Mouse (Mus musculus): Measurements from ENCODE around the gene Elmo1. TPM values are rescaled to one million over a fixed set of nuclear protein-coding genes. Genes with fewer than 3 reads are reported as not detected.

Gene Elmo1
- total RNA-seq, 2 experiments from 2014 or later: 27.9 to 28.3 TPM

DNA sequence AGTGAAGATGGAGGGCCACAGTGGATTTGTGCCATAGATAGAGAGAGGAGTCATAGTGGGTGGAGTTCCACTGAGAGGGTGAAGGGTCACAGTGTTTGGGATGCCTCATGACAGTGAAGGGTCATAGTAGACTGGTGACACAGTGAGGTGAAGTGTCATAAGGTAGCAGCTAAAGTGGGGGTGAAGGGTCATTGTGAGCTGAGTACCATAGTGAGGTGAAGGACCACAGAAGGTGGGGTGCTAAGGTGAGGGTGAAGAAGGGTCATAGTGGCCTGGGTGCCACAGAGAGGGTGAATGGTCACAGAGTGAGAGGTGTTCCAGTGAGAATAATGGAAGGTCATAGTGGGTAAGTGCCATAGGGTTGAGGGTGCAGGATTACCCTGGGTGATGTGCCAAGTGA, 113.8 kb downstream of the Elmo1 start:
- DNase-seq (ENCODE audit: low spot score in 2 of 2): no peak

DNA sequence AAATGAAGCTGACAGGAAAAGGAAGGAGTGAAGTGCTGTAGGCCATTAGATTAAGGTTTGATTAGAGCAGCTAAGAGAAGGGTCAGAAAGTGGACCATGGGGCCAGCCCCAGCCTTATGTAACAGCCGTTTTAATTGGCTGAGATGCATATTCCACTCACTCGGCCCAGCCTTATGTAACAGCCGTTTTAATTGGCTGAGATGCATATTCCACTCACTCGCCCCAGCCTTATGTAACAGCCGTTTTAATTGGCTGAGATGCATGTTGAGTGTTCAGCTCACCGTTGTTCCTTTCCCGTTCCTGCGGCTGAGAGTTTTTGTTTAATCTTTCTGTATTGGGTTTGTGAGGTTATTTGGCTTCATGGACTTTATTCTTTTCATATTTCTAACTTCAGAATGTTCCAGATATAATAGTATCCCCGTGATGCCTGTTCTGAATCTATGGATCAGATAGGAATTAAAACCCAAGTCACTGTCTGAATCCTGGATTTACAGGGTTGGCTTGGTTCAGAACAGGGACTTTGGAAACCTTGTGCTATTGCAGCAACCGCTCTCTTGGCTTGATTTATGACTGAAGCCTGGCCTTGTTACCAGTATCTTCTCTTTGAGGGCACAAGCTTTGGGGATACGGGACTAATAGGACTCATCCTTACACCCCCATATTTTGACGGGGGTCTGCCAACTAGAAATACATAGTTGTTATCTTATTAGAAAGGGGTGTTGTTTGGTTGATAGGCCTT, 114.8 kb downstream of the Elmo1 start:
- DNase-seq (ENCODE audit: low spot score in 2 of 2): no peak

DNA sequence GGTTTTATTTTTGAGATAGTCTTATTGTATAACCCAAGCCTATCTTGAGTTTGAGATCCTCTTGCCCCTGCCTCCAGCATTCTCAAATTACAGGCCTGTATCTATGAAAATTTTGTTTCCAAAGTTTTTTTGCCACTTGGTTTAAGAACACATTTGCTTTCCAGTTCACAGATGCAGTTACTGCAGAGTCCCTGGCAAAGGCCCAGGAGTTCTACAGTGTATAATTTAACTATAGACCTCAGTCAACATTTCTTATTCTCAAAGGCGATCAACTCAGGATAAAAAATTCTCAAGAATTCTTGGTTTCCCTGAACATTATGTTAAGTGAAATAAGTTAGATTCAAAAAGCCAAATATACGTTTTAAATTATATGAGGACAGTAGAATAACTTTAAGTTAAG, 115.3 kb downstream of the Elmo1 start:
- no peak for DNase-seq (ENCODE audit: low spot score in 2 of 2)

DNA sequence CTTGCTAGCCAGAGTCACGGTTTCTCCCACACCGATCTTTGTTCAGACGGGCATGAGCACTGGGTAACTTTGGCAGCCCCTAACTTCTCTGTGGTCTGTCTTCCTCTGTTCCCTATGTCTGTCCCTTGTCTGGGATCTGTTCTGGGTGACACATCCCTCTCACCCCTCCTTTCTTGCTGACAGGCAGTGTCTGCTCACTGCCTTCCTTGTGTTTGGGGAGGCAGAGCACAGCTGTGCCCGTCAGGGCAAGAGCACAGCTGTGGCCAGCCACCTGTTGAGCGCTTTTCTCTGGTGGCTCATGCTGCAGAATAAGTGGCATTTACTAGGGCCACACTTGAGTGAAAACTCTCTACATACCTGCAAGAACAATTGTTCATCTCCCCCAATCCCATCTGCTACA, 116.7 kb downstream of the Elmo1 start:
- DNase-seq (ENCODE audit: low spot score in 2 of 2): peak in 1 of 2 experiments; percentile 23

DNA sequence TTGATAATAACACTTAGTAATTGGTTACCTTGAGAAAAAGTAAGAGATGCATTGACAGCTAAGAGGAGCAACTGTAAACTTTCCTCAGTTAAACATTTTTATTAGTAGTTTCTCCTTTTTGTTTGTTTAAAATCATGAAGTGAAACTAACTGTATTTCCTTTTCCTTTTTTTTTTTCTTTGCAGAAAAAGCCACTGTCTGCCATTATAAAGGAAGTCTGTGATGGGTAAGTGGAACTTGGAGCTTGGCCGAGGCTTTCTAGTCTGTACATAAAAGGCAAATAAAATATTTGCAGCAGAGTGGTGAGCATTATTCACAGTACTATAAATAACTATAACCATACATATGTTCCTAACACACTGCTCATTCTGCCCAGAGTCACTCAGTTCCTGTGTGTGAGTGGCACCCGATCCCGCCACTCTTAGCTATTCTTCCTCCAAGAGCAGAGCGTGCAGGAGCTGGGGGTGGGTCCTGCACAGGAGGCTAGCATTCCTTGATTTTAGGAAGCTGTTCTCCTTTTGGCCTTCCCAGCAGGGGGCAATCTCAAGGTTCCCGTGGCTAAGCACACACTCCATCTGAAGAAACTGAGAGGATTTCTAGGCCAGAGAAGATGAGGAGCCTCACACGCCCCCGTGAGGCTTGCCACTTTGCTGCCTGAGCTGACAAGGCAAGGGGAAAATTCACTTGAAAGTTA, 117.7 kb downstream of the Elmo1 start:
- DNase-seq (ENCODE audit: low spot score in 2 of 2): peak in 1 of 2 experiments; percentile 21

DNA sequence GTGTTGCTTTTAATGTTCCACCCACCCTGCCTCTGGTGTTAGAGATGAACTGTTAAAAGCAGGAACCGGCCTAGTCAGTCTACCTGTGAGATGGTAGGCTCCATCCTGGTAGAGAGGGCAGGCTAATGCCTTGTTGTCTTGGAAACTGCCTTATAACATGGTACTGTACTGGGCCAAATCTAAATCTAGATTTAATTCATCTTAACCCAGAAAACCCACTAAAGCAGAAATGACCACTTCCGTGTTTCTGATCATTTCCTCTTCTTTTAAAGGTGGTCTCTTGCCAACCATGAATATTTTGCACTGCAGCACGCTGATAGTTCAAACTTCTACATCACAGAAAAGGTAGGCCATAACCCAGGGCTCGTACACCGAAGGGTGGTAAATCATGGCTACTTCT, 118.5 kb downstream of the Elmo1 start:
- no peak for DNase-seq (ENCODE audit: low spot score in 2 of 2)

DNA sequence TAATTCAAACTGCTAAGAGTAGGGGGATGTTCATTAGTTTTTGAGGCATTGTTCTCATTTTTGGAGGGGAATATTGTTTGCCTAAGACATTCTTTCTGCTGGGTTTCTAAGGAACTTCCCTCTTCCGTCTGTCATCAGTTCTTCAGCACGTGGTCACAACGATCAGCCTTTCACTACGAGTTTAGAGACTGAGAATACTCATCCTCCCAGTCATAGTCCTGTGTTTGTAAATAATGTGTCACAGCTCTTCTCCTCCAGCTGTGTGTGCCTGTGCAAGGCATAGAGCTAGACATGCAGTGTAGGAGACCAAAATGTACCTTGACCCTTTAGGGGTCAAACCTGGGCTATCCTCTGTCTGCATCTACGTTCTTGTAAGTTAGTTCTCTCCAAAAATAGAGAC, 121.4 kb downstream of the Elmo1 start:
- no peak for DNase-seq (ENCODE audit: low spot score in 2 of 2)

DNA sequence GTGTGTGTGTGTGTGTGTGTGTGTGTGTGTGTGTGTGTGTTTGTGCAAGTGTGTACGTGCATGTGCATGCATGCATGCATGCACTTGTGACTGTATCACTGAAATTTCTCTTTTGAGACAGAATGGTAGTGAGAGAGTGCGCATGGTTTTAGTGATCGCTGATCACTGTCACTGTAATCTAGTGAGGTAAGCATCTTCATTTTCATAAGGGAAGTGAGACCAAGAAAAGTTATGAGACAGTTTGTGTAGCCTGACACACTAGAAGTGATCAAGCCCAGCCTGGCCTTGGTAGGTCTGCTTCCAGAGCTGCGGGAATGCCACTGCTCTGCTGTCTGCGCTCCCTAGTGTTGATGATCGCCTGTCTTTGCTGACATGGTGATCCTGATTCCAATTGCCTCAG, 122.3 kb downstream of the Elmo1 start:
- DNase-seq (ENCODE audit: low spot score in 2 of 2): no peak

DNA sequence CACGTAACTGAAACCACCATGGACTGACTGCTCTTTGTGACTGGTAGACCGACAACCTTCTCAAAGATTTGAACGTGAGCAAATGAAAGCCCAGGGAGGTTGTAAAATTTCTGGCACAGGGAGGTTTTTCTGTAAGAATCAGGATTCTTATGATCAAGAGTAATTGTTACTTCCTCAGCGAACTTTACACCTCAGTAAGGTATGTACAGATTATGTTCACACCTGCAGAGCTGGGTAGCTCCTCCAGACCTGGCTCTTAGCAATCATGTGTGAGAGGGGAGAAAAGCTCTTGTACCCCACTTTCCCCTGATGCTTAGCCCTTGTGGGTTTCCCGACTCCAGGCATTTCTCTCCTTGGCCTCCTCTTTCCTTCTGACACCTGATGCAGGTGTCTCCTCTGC, 123.5 kb downstream of the Elmo1 start:
- DNase-seq (ENCODE audit: low spot score in 2 of 2): no peak

DNA sequence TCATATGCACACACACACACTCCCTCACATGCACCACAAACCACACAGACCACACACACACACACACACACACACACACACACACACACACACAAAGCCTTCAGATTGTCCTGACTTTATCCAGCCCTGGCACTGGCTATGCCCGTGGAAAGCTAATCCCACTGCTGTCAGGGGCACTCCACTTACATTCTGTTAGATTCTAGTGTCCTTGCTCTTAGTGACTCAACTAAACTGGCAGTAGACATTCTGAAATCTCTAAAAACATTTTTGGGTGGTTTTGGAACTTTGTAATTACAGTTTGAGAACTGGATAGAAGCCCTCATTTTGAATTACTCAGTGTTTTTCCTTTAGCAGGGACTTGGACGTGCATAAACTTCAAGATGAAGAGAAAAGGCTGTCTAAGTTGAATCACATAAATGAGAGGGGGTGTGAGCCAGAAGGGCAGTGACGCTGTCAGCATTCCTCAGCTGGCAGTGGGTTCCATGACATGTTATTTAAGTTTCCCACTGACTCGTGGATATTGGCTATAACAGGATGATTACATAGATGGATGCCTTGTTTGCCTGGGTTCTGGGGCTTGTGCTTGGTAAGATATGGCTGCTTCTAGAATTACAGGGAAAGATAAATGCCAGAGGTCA, 127.2 kb downstream of the Elmo1 start:
- no peak for DNase-seq (ENCODE audit: low spot score in 2 of 2)

DNA sequence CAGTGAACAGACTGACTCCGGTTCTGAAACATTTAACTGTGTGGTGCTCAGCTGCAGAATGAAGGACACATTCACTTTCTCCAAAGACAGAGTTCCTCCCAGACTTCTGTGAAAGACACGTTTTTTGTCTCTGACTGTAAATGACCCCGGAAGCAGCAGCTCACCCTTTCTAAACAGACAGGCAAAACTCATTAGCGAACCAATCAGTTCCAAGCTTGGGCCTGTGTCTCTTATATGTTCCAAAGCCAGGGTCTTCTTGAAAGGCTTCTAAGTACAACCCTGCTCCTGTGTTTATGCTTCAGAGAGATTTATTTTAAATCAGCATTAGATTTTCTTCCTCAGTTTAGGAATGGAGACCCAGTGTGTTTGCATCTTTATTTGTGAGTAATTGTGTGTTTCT, 127.7 kb downstream of the Elmo1 start:
- no peak for DNase-seq (ENCODE audit: low spot score in 2 of 2)

DNA sequence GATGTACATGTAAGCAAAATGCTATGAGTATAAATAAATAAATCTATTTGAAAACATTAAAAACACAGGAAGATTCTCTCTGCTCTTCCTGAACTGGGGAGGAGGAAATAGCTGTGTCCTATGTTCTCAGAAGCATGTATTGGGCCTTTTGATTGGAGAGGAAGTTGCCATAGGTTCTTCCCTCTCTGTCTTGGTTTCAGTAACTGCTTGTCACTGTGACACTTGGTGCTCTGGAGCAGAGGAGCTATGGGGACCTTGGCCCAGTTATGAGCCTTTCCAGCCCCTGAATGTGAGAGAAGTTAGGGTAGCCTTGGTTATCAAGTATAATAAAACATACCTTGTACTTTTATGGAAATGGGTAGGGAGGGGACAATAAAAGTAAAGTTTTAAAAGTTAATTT, 130.0 kb downstream of the Elmo1 start:
- no peak for DNase-seq (ENCODE audit: low spot score in 2 of 2)

DNA sequence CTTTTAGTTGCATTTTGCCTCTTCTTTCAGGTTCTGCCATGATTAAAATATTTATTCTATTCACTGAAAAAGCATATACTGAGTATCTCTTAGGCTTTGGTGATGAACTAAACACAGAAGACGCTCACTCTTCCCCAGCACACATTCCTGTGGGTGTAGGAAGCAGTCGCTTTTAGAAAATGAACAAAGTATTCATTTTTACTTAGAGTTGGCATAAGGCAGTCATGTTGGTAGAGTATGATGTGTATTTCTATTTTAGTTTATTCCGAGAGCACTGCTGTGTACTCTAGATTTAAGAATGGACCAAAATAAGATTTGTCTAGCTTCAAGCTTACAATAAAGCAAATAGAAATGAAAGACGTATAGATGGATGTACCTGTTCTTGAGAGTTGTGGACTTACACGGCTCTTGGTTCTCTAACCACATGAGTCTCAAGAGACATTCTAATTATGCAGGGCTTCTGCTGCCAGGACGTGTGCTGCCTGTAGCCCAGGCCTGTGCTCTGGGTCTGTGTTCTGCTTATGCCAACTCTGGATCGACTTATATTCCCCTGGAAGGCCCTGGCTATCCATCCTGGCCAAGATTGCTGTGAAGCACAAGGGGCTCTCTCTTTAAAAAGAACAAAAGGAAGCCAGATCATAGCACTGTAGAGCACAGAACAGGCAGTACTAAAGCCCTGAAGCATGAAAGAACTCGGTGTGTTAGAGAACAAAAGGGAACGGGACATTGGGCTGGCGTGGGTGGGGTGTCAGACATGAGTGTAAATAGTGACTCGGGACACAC, 137.7 kb downstream of the Elmo1 start:
- DNase-seq (ENCODE audit: low spot score in 2 of 2): no peak

DNA sequence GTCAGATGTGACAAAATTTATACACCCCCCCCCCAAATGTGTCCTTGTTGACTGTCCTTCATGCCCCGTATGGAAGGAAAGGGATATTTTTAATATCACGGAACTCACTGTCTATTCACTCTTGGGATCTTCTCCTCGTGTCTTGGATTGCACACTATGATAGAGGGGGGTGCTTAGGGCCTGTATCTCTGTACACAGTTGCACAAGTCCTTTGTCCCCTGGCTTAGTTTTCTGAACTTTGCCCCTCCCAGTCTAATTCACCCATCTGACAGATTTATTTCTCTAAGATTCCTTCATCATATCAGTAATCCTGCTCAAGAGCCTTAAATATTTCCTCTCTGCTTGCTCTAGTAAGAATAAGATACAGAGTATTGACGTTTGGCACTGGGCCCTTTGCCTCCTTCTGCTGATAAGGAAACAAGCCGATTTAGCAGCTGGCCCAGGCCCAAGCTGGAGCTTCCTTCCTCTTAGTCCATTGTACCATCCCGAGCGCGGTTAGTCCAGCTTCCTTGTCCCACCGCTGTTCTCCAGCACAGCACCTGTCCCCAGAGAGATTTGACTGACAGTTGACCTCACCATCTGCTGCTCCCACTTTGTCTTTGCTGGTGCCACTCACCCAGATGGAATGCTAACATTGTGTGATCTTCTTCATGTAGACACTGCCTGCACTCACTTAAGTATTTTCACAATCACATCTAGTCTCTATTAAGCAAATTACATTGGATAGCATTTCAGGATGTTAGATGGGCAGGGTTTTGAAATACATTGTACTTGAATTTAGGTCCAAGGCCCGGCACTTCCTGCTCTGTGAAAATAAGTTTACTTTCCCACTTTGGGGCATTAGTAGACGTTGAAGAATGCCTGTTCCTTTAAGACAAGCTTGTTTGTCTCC, 141.7 kb downstream of the Elmo1 start:
- DNase-seq (ENCODE audit: low spot score in 2 of 2): peak; percentile 39 to 47

DNA sequence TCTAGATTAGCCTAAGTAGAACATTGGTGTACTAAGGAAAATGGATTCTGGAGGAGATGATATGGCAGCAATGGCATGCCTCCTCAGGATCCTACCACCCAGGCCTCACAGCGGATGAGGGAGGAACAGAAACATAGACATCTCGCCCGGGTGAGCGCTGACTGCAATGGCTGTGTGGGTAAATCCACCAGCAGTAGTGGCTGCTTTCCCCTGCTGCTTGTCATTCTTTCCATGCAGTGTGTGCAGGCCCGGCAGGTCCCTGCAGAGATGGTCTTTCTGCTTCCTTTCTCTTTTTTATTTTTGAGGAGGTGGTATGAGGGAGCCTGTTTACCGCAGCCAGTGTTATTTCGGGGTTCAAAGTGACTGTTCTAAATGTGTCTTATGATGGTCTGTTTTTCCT, 143.3 kb downstream of the Elmo1 start:
- DNase-seq (ENCODE audit: low spot score in 2 of 2): no peak

DNA sequence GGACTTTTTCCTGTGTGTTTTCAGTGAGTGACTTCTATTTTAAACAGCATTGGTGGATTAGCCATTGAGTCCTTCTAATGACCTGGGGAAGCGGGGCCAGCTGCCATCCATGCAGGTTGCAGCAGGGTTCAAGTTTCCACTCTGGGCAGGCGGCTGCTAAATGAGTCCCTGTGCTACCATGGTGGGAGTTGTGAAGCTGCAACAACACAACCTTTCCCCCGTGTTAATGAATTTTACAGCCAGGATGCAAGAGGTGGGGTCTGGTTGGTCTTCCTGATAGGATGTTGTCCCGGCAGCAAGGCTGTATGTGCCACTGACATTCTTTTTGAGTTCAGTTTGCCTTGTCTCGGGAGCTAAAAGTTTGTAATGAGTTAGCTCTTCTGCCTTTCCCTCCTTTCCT, 147.2 kb downstream of the Elmo1 start:
- no peak for DNase-seq (ENCODE audit: low spot score in 2 of 2)

DNA sequence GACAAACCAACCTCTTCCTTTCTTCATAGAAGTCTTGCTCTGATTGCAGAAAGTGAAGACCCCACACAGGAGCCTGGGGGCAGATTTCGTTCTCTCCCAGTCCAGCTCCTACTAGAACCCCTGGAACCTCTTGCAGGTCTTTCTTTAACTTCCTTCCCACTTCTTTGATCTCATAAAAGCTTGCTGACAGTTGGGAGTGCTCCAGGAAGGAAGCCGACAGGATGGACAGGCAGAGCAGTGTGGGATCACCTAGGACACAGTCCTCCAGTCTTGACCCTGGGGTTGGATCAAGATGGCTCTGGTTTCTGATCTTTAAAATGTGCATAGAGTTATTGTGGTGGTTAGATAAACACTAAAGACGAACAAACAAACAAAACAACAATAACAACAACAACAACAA, 147.8 kb downstream of the Elmo1 start:
- no peak for DNase-seq (ENCODE audit: low spot score in 2 of 2)

DNA sequence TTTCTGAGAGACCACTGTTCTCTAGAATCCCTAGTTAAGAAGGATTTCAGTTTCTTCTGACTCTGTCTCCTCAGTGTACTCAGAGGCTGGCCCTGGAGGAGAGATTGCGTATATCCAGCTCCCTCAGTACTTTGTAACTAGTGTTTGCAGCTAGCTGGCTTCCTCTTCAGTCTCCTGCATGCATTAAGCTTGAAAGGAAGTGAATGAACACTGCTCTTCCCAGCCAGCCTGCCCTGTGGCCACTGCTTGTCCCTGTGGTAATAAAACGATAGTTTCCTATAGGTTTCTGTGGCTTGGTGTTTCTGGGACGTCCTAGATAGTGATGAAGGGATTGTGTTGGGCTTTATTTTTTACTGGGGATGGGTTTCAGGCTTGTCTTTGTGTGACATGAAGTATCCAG, 148.3 kb downstream of the Elmo1 start:
- DNase-seq (ENCODE audit: low spot score in 2 of 2): no peak

DNA sequence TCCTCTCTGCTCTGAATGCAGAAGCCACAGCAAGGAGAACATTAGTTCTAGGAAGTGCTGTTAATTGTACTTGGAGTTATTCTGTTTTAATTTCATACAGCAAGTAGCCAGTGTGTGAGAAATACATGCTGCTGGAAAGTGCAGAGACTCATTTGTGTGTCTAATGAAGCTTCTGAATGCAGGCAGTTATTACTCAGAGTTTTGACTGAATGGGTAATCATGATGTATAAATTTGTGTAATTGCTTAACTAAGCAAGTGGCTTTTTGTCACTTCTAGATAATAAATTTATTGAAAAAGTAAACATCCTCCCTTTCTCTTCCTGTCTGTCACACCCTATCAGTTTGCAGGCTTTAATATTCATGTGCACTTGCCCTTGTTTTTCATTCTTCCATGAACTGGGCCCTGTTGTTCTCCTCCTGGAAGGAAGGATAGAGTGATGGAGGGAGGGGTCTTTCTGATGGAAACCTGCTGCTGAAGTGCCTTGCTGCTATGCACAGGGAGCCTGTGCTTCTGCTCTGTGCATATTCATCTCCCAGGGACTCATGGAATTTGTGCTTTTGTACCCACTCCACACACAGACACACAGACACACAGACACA, 159.8 kb downstream of the Elmo1 start:
- no peak for DNase-seq (ENCODE audit: low spot score in 2 of 2)

DNA sequence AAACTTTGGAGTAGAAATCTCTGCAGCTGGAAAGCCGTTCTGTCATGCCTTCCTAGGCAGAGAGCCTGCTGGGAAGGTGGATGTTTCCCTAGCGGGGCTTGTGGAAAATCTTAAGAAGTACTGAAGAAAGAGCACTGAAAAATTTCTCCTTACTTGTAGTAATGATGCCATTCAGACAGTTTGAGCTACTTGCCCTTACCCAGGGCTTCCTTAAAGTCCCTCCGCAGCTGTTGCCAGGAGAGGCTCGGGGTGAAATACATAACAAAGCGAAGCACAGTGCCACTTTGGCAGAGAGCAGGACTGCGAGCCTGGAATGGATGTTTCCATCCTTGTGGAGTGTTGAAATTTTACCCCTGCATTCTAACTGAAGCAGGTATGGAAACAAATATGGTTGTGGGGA, 164.5 kb downstream of the Elmo1 start:
- no peak for DNase-seq (ENCODE audit: low spot score in 2 of 2)

All from layer of hippocampus, postnatal 10 days (tissue).